Mouse (Mus musculus): ENCODE results near the gene Olfr883. TPM values are rescaled to one million over a fixed set of nuclear protein-coding genes. Genes with fewer than 3 reads are reported as not detected.

The Olfr883 gene
- polyA plus RNA-seq (2015; fragmentation: Nextera tagmentation; extraction: Ambion mirVana) = not detected in 2 replicates

GRCm38 (mm10) chr9:38025508-38025907 is at the start of gene Olfr883:
Gene Olfr883 (plus strand): TSS chr9:38025808.
- no peak for DNase-seq
- TF ChIP-seq EP300 (IDR thresholded peaks at IDR 0.05; ENCODE audit: low read depth) (no peak), CTCF (IDR thresholded peaks at IDR 0.05; ENCODE audit: low read depth) (no peak)

GRCm38 (mm10) chr9:37991525-37991924 is 34.1 kb upstream of the Olfr883 start, which contains the start of gene Olfr881:
Gene Olfr881 (plus strand): TSS chr9:37991825.
- Histone ChIP-seq H3K9me3 (ENCODE audit: low read length) (no peaks in the 10 kb centered on the region), H3K27me3 (ENCODE audit: insufficient read depth, low read length) (no peaks in the 10 kb centered on the region), H3K4me2 (ENCODE audit: low read depth, low read length) (no peak within 1 kb of the TSS), H3K27ac (ENCODE audit: low read depth) (no peak within 1 kb of the TSS), H3K4me3 (ENCODE audit: low read depth, low read length) (no peak within 1 kb of the TSS), H3K36me3 (replicated peaks; ENCODE audit: insufficient read depth, low read length) (no peaks in the 10 kb centered on the region), H3K4me1 (ENCODE audit: insufficient read depth) (no peaks in the 10 kb centered on the region), H3K9ac (replicated peaks) (no peak within 1 kb of the TSS)
- TF ChIP-seq EP300 (IDR thresholded peaks at IDR 0.05; ENCODE audit: low read depth) (no peak), CTCF (IDR thresholded peaks at IDR 0.05; ENCODE audit: low read depth) (no peak)
- DNase-seq (no peak), ATAC-seq (no peak)

More at GRCm38 (mm10) chr9:38025508-38025907, at the start of gene Olfr883:
- no peaks in the 10 kb centered on the region for H3K9me3 ChIP-seq (ENCODE audit: low read length)
- no peak within 1 kb of the TSS for H3K27ac ChIP-seq (ENCODE audit: low read depth)
- H3K4me1 ChIP-seq (ENCODE audit: insufficient read depth) = no peaks in the 10 kb centered on the region
- no peak within 1 kb of the TSS for H3K4me3 ChIP-seq (ENCODE audit: low read depth, low read length)
- no peak within 1 kb of the TSS for H3K9ac ChIP-seq (replicated peaks)
- no peak within 1 kb of the TSS for H3K4me2 ChIP-seq (ENCODE audit: low read depth, low read length)
- H3K27me3 ChIP-seq (ENCODE audit: insufficient read depth, low read length) = no peaks in the 10 kb centered on the region
- WGBS (ENCODE audit: insufficient replicate concordance) = 75% methylated on average over 1 of the region's 1 CpGs
- ATAC-seq = no peak
- no peaks in the 10 kb centered on the region for H3K36me3 ChIP-seq (replicated peaks; ENCODE audit: insufficient read depth, low read length)

GRCm38 (mm10) chr9:37998581-37999204 is 26.9 kb upstream of the Olfr883 start:
- Histone ChIP-seq H3K4me2 (ENCODE audit: low read depth, low read length) (no peak overlapping the region), H3K36me3 (replicated peaks; ENCODE audit: insufficient read depth, low read length) (no peaks in the 10 kb centered on the region), H3K9me3 (ENCODE audit: low read length) (no peaks in the 10 kb centered on the region), H3K4me1 (ENCODE audit: insufficient read depth) (no peaks in the 10 kb centered on the region), H3K27me3 (ENCODE audit: insufficient read depth, low read length) (no peaks in the 10 kb centered on the region), H3K27ac (ENCODE audit: low read depth) (no peak overlapping the region), H3K9ac (replicated peaks) (no peak overlapping the region), H3K4me3 (ENCODE audit: low read depth, low read length) (no peak overlapping the region)
- no peak for DNase-seq
- TF ChIP-seq CTCF (IDR thresholded peaks at IDR 0.05; ENCODE audit: low read depth) (0 out of 2 replicates have a peak, but pooled peaks have one; percentile 7), EP300 (IDR thresholded peaks at IDR 0.05; ENCODE audit: low read depth) (no peak)
- no peak for ATAC-seq
- WGBS (ENCODE audit: insufficient replicate concordance) = 27% methylated on average over 2 of the region's 2 CpGs

GRCm38 (mm10) chr9:38000021-38000420 is 25.6 kb upstream of the Olfr883 start:
- WGBS (ENCODE audit: insufficient replicate concordance) = 54% methylated on average over 1 of the region's 1 CpGs
- H3K4me1 ChIP-seq (ENCODE audit: insufficient read depth) = no peaks in the 10 kb centered on the region
- no peak overlapping the region for H3K4me2 ChIP-seq (ENCODE audit: low read depth, low read length)
- H3K36me3 ChIP-seq (replicated peaks; ENCODE audit: insufficient read depth, low read length) = no peaks in the 10 kb centered on the region
- no peak overlapping the region for H3K9ac ChIP-seq (replicated peaks)
- no peaks in the 10 kb centered on the region for H3K27me3 ChIP-seq (ENCODE audit: insufficient read depth, low read length)
- TF ChIP-seq EP300 (IDR thresholded peaks at IDR 0.05; ENCODE audit: low read depth) = no peak
- no peak for TF ChIP-seq CTCF (IDR thresholded peaks at IDR 0.05; ENCODE audit: low read depth)
- H3K9me3 ChIP-seq (ENCODE audit: low read length) = no peaks in the 10 kb centered on the region
- H3K27ac ChIP-seq (ENCODE audit: low read depth) = no peak overlapping the region
- DNase-seq (no peak), ATAC-seq (no peak)
- no peak overlapping the region for H3K4me3 ChIP-seq (ENCODE audit: low read depth, low read length)

GRCm38 (mm10) chr9:38046255-38046654 is 20.6 kb downstream of the Olfr883 start, which contains the start of gene Olfr884:
Gene Olfr884 (plus strand): TSS chr9:38046555.
- Histone ChIP-seq H3K4me1 (ENCODE audit: insufficient read depth) (no peaks in the 10 kb centered on the region), H3K9me3 (ENCODE audit: low read length) (no peaks in the 10 kb centered on the region), H3K27ac (ENCODE audit: low read depth) (no peak within 1 kb of the TSS), H3K4me2 (ENCODE audit: low read depth, low read length) (no peak within 1 kb of the TSS), H3K9ac (replicated peaks) (no peak within 1 kb of the TSS), H3K36me3 (replicated peaks; ENCODE audit: insufficient read depth, low read length) (no peaks in the 10 kb centered on the region), H3K27me3 (ENCODE audit: insufficient read depth, low read length) (no peaks in the 10 kb centered on the region), H3K4me3 (ENCODE audit: low read depth, low read length) (no peak within 1 kb of the TSS)
- ATAC-seq (no peak), DNase-seq (no peak)
- TF ChIP-seq EP300 (IDR thresholded peaks at IDR 0.05; ENCODE audit: low read depth) = no peak
- TF ChIP-seq CTCF (IDR thresholded peaks at IDR 0.05; ENCODE audit: low read depth) = no peak
- WGBS (ENCODE audit: insufficient replicate concordance) = 53% methylated on average over 1 of the region's 1 CpGs

GRCm38 (mm10) chr9:38061022-38061421 is 35.4 kb downstream of the Olfr883 start, which contains the start of gene Olfr885:
Gene Olfr885 (plus strand): TSS chr9:38061322.
- TF ChIP-seq EP300 (IDR thresholded peaks at IDR 0.05; ENCODE audit: low read depth) (no peak), CTCF (IDR thresholded peaks at IDR 0.05; ENCODE audit: low read depth) (no peak)
- WGBS (ENCODE audit: insufficient replicate concordance) = 70% methylated on average over 3 of the region's 3 CpGs

More at GRCm38 (mm10) chr9:38061022-38061421, 35.4 kb downstream of the Olfr883 start, which contains the start of gene Olfr885:
- no peaks in the 10 kb centered on the region for H3K27me3 ChIP-seq (ENCODE audit: insufficient read depth, low read length)
- no peak within 1 kb of the TSS for H3K9ac ChIP-seq (replicated peaks)
- no peaks in the 10 kb centered on the region; the same call in 1 of the 2 replicates for H3K9me3 ChIP-seq (ENCODE audit: low read length)
- H3K4me1 ChIP-seq (ENCODE audit: insufficient read depth) = no peaks in the 10 kb centered on the region
- no peak for DNase-seq
- ATAC-seq = no peak
- H3K4me3 ChIP-seq (ENCODE audit: low read depth, low read length) = no peak within 1 kb of the TSS
- no peaks in the 10 kb centered on the region for H3K36me3 ChIP-seq (replicated peaks; ENCODE audit: insufficient read depth, low read length)
- no peak within 1 kb of the TSS for H3K4me2 ChIP-seq (ENCODE audit: low read depth, low read length)
- no peak within 1 kb of the TSS for H3K27ac ChIP-seq (ENCODE audit: low read depth)

Other genes starting within 250 kb of the Olfr883 start
- not detected in 2 replicates for gene Olfr876, start 222.8 kb upstream of the Olfr883 start, polyA plus RNA-seq (2015; fragmentation: Nextera tagmentation; extraction: Ambion mirVana)
- not detected in 2 replicates for gene Olfr877, start 171.5 kb upstream of the Olfr883 start, polyA plus RNA-seq (2015; fragmentation: Nextera tagmentation; extraction: Ambion mirVana)
- gene Olfr145, start 129.1 kb upstream of the Olfr883 start, polyA plus RNA-seq (2015; fragmentation: Nextera tagmentation; extraction: Ambion mirVana) = not detected in 2 replicates
- gene Olfr878, start 108.0 kb upstream of the Olfr883 start, polyA plus RNA-seq (2015; fragmentation: Nextera tagmentation; extraction: Ambion mirVana) = not detected in 2 replicates
- gene Olfr881, start 34.0 kb upstream of the Olfr883 start, polyA plus RNA-seq (2015; fragmentation: Nextera tagmentation; extraction: Ambion mirVana) = not detected in 2 replicates
- gene Olfr884, start 20.7 kb downstream of the Olfr883 start, polyA plus RNA-seq (2015; fragmentation: Nextera tagmentation; extraction: Ambion mirVana) = not detected in 2 replicates
- not detected in 2 replicates for gene Olfr885, start 35.5 kb downstream of the Olfr883 start, polyA plus RNA-seq (2015; fragmentation: Nextera tagmentation; extraction: Ambion mirVana)
- not detected in 2 replicates for gene Olfr887, start 58.3 kb downstream of the Olfr883 start, polyA plus RNA-seq (2015; fragmentation: Nextera tagmentation; extraction: Ambion mirVana)
- gene Olfr888, start 82.3 kb downstream of the Olfr883 start, polyA plus RNA-seq (2015; fragmentation: Nextera tagmentation; extraction: Ambion mirVana) = not detected in 2 replicates
- gene Olfr889, start 89.4 kb downstream of the Olfr883 start, polyA plus RNA-seq (2015; fragmentation: Nextera tagmentation; extraction: Ambion mirVana) = 0.04 TPM in 1 of 2 replicates, not detected in the other
- gene Olfr890, start 116.7 kb downstream of the Olfr883 start, polyA plus RNA-seq (2015; fragmentation: Nextera tagmentation; extraction: Ambion mirVana) = not detected in 2 replicates
- gene Olfr891, start 155.0 kb downstream of the Olfr883 start, polyA plus RNA-seq (2015; fragmentation: Nextera tagmentation; extraction: Ambion mirVana) = not detected in 2 replicates
- not detected in 2 replicates for gene Olfr893, start 182.6 kb downstream of the Olfr883 start, polyA plus RNA-seq (2015; fragmentation: Nextera tagmentation; extraction: Ambion mirVana)
- gene Olfr894, start 192.2 kb downstream of the Olfr883 start, polyA plus RNA-seq (2015; fragmentation: Nextera tagmentation; extraction: Ambion mirVana) = not detected in 2 replicates
- gene Olfr143, start 227.0 kb downstream of the Olfr883 start, polyA plus RNA-seq (2015; fragmentation: Nextera tagmentation; extraction: Ambion mirVana) = not detected in 2 replicates
- gene Olfr895, start 242.0 kb downstream of the Olfr883 start, polyA plus RNA-seq (2015; fragmentation: Nextera tagmentation; extraction: Ambion mirVana) = not detected in 2 replicates